Mouse (Mus musculus) gastrocnemius, adult 18-20 months (tissue): Measurements from ENCODE around the gene Ccr1l1. TPM values are rescaled to one million over a fixed set of nuclear protein-coding genes. Genes with fewer than 3 reads are reported as not detected.

Experiments used
- DNase-seq: peaks from one replicate; pipeline ENCODE4 v3.0.0; 2021; ENCODE audit warnings: low spot score
- total RNA-seq, 2 experiments: library from RNA; stranded (reverse); gene quantifications; 2 replicates each; pipeline ENCODE4 v1.2.3; 2021

The Ccr1l1 gene
- total RNA-seq, 2 experiments from 2014 or later: not detected

DNA sequence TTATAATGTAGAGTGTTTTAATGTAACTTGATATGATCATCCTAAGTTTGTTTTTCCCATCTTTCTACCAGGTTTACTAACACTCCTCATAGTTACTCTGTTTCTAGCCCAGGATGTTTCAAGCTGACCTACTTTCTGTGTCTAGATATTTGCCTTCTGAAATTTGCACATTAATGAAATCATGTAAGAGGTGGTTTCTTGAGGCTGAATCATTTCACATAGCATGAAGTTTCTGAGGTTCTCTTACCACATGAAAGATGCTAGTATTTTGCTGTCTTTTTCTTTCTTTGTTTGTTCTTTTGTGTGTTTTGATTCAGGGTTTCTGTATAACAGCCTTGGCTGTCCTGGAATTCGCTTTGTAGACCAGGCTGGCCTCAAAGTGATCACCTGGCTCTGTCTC, 18.0 kb downstream of the Ccr1l1 start:
- DNase-seq: no peak

DNA sequence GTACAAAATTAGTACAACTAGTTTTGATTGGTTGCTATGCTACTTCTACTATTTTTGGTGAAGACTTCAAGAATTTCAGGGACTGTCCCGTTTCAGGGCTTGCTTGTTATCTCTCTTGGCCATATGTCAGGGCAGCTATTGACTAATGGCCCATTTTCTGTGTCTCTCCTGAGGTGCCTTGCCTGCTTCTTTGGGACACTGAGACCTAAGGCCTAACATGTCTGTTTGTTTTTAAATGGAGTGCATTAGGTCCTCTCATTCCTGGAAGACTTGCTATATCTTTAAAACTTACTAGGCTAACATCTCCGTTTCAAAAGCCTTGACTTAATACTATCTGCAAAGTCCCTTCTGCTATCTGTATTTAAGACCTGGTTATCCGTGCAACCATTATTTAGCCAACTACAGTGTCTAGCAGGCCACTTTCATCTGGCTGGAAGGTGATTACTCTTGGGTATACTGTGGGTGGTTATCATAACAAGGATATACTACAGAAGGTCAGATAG, 20.2 kb downstream of the Ccr1l1 start:
- DNase-seq: no peak

DNA sequence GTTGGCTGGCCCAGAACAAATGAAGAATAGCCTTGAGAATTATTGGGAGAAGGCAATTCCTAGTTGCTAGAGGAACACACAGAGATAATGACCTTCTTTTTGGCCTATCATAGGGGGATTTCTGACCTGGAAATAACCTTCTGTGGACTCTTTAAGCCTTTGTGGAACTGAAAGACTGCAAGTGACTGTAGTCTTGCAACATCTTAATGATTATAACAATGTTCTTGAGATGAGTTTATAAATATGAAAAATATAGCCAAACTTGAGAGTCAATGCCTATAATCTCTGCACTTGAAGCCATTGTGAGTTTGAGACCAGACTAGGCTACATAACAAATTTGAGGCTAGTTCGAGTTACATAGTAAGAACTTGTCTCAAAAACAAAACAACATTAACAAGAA, 21.3 kb downstream of the Ccr1l1 start:
- no peak for DNase-seq

DNA sequence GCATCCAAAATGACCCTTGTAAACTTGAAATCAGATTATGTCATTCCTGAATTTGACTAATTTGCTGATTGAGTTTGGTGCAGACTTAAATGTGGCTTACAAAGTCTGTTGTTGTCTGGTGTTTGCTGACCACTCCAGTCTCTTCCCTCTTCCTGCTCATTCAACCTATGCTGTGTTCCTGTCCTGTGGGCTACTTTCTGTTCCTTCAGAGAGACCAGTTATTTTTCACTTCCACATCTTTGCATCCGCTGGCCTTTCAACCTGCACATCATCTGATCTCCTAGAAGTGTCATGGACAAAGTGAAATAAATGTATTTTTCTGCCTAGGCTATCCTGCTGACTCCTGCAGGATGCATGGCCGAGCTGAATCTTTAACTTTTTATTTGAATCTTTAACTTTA, 24.7 kb downstream of the Ccr1l1 start:
- no peak for DNase-seq

DNA sequence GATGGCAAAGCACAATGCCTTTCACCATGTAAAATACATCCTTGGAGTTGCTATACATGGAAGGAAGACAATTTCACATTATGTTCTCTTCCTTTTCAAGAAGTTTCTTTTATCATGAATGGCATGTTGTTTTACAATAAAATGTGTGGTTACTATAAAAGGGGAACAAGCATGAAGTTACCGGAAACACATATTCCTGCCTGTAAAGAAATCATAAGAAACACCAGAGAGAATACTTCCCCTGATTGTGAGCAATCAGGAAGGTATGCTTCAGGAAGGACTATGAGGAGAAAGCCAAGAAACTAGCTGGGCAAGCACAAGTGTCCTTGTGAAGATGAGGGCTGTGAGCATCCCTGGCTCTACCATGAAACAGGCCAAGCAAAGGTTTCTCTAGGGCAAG, 27.0 kb downstream of the Ccr1l1 start:
- no peak for DNase-seq

DNA sequence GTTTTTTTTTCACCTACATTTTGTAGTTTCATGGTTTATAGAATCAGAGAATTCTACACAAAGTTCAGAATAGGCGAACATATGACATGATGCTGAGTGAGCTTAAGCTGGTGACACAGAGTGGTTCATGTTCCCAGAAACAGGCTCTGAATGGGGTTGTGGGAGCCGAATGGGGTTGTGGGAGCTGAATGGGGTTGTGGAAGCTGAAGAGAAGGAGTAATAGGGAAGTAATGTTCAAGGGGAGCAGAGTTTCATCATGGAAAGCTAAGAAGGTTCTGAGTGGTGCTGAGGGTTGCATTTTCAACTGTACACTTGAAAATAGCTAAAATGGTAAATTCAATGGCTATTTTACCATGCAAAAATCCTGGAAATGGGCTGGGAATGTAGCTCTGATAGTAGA, 28.8 kb downstream of the Ccr1l1 start:
- no peak for DNase-seq

DNA sequence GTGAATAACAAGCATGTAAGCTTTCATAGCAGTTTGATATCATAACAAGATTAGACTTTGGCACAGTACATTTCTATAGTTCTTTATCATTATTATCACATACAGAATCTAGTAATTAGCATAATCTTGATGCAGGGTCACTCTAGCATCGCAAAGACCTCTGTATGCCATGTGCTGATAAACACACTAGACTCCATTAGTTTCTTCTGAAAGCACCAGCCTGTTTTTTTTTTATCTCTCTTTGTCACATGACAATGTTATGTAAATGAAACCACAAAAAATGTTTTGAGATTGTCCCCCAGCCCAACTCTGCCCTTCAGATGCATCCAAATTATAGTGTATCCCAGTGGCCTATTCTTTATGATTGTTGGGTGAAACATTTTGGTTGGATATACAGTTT, 30.4 kb downstream of the Ccr1l1 start:
- no peak for DNase-seq

DNA sequence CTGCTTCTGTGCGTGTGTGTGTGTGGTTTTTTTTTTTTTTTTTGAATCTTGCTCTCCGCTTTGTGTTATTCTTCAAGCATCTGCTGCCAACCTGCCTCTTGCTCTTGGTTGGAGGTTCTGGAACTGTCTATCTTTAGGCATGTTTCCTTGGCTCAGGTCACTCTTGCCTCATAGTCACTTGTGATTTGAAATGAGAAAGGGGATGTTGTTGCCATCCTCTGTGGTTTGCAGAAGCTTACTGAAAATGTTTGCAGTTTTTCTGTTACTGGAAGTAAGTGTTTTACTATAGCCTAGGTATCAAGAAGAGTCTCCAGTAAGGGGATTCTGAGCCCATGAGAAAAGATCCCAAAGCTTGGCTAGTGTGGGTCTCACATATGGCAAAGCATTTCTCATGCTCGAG, 36.2 kb downstream of the Ccr1l1 start:
- no peak for DNase-seq

DNA sequence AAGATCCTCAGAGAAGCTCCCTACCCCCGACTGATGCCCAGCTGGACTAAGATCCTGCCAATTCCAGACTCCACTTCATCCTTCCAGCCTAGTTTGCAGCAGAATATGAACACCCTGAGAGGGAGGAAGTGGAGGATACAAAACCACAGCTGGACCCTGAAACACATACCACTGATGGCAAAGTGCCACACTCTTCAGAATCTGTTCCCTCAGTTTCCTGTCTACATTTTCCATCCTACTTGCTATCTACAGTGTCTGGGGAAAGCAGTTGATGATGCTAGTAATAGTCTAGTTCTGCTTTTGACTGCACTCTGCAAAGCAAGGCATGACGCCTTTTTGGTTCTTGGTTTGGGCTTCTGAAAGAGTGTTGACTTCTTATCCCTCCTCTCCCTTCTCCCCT, 36.9 kb downstream of the Ccr1l1 start:
- no peak for DNase-seq

DNA sequence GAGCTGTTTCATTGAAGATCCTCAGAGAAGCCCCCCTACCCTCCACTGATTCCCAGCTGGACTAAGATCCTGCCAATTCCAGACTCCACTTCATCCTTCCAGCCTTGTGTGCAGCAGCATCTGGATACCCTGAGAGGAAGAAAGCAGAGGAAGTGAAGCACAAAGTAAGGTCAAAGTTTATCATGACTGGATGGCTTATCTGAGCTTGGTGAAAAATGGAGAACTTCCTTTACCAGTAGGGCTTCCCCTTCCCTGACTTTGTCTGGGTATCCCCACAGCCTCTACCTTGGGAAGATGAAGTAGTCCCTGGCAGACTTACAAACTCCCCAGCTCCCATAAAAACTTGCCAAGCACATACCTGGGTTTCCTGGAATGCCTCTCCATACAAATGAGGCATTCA, 37.6 kb downstream of the Ccr1l1 start:
- no peak for DNase-seq

DNA sequence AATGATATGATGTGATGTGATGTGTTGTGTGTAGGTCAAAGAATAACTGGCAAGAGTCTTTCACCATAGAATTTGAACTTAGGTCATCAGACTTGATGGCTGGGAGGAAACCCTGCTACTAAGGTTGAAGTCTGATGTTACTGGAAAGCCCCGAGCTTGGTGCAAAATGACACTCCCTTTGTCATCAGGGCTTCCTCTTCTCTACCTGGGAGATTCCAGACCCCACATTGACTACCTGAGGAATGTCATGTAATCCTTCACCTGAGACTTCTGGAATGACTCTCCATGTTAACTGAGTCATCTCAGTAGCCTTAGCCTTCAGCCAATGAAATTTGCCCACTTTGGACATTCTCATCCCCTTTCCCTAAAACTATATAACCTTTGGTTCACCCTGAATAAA, 38.0 kb downstream of the Ccr1l1 start:
- no peak for DNase-seq

DNA sequence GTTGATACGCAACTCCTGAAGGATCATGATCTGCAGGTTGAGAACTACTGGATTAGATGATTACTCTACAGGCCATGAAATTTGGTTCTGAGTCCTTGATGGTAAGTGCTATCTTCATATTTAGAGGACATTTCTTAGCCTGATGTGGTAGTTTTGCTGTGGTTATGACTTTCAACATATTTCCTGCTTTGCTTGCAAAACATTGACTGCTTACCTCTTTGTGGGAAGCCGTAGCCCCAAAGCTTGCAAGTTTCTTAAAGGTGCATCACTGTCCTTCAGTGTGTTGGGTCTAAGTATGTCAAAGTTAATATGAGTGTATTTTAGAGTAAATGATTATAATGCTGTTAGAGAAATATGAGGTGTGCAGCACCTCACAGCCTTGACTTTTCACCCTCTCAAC, 40.2 kb downstream of the Ccr1l1 start:
- no peak for DNase-seq

DNA sequence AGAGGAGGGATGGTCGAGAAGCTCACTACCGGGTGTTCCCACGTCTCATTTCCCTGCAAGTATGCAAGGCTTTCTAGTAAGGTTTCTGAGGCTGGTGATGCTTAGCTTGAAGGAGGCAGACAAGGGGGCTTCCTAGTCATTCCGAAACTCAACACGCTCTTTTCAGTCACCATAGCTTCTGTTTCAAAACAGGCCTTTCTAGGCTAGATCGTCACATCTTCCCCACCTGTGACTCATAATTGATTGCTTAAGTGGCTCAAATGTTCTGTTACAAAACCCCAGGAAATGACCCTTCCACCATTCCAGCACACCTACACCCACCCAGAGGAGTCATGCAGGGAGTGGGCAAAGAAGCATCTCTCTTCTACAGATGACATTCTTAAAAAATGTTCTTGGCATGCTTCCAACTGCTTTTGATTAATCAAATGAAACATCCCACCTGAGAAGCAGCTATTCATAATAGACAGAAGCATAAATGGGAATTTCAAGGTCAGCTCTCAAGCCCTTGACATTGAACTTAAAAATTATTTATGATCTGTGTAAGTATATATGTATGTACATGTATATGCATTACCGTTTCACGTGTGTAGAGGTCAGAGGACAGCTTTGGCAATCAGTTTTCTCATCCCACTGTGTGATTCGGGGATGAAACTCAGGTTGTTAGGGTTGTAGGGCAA, 41.5 kb downstream of the Ccr1l1 start:
- no peak for DNase-seq

DNA sequence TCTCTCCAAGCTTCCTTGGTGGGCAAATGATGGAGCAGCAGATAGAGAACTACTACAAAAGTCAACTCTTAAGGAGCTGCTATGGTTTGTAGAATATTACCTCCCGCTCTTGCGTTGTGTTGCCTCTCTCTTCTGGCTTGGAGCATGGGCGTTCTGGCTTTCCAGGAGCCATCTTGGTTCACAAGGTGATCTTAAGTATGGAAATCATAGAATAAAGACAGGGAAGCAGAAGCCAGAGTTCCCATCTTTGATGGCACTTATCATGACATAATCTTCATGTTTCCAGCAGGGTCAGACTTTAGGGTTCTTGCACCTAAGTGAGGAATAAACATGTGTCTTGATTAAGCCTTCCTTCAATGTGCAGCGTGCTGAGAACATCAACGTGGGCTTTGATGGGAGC, 42.4 kb downstream of the Ccr1l1 start:
- no peak for DNase-seq

DNA sequence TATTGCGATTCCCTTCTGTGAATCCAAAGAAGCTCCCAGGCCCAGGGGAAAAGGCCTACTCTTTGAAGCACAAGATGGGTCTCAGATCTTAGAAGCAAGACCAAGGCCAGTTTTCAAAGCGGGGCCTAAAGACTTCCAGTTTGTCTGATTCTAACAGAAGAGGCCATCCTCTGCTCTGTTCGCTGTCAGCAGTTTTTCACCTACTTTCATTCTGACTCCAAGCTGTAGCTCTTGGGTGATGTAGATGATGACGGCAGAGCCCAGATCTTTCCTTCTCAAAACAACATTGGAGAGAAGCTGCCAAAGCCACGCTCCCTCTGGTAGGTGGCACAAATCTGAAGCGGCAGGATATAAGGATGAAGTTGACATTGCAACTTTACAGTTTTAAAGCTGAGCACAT, 42.9 kb downstream of the Ccr1l1 start:
- no peak for DNase-seq

DNA sequence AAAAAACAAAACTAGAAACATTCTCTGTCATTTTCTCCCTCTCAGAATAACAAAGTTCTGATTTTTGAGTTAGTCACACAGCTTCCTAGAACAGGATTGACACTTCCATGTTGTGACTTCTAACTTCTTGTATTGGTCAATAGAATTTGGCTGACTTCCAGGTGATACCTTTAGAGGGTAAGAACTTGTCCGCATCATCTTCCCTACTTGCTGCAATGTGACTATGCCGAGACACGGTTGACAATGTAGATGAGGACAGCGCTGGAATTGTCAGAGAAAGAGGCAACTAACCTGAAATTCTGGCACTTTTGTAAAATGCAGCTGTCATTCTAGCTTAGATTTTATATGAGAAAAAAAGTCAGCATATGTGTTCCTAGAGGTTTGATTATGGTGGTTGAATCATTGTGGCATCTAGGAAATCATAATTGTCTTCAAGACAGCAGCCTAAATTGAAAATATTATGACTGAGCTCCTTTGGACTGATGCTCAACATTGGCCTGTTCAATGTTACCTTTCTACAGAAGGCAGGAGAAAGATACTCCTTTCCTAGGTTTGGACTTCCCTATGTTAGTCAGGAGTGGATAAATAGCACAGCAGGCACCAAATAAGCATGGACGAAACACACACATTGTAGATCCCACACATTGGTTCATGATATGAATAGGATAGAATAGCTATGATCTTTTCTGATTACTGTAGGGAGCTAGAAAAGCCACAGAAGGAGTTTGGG, 44.3 kb downstream of the Ccr1l1 start:
- no peak for DNase-seq

DNA sequence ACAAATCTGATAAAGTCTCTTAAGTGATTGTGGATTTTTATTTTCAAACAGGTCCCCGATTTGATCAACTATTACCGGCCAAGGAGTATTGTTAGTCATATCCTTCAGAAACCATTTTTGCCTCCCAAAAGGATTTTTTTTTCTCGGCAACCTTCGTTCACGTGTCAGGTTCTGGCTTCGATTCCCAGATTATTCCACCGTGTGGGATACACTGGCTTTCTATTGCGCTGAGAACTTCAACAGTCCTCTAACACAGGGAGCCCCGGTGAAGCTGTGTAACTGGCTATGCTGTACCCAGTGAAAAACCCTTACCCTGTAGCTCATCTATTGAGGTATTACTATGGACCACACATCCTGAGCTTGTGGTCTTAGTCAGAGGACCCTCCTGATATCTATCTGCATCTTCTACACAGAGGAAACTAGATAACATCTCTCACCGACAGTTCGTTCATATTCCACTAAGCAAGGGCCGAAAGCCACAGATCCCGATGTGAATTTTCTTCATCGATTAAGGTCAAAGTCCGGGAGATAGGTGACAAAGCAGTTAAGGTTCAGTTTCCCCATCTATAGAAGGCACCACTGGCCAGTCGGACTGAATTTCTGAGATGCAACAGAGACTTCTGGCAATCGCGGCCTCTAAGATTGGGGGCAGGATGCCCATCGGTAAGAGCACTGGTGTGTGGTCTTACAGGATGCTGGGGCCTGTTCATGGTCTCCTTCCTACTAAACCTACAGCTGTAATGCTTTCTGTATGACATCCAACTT, 45.1 kb downstream of the Ccr1l1 start:
- DNase-seq: no peak

DNA sequence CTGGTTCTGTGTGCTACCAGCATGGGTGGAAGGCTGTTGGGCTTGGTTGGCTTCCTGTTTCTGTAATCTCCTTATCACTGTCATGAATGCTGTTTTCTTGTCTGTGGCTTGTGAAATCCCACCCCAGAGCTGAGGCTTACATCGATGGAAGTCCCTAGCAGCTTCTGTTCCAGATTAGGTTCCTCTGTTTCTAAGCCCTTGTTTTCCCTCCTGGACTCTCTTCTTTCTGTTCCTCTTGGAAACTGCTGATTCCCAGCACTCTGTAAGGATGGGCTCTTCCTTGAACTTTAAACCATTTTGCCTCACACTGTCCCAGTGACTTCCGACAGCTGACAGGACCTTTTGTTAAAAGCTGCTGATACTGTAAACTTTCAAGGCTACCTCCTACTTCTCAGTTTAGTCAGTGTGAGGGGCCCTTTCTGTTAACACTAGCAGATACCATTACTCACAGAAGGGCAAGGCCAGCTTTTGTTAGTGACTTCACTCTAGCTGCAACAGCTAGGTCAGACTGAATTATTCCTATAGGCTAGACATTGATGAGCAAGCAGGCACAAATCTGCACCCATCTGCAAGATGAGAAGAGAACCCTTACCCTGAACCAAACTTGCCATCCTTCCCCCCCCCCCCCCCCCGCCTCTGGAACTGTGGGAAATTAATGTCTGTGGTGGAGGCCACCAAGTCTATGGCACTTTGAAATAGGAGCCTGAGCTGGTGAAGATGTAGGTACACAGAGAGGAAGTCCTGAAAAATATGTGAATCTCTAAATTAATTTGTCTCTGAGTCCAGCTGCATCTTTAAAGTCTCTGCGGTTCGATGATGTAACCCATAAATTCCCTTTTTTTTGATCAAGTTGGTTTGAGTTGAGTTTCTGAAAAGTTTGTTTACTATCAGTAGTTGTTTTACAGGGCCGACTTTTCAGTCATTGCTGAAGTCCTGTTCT, 46.2 kb downstream of the Ccr1l1 start:
- DNase-seq: no peak

DNA sequence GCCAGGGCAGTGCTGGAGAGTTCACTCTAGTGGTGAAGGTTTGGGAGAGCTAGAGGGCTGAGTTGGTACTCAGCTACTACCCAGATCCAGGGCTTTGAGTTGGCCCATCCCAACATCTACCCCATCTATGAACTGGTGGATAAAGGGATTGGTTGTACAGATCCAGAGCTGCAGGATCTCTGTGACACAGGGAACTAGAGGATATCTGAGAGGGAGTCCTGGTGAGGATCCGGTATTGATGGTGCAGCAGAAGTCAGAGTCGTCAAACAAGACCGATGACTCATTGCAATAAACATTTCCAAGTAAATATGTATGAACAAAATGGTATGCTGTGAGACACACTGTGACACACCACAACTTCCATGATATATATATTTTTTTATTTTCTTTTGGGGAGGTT, 47.3 kb downstream of the Ccr1l1 start:
- no peak for DNase-seq

DNA sequence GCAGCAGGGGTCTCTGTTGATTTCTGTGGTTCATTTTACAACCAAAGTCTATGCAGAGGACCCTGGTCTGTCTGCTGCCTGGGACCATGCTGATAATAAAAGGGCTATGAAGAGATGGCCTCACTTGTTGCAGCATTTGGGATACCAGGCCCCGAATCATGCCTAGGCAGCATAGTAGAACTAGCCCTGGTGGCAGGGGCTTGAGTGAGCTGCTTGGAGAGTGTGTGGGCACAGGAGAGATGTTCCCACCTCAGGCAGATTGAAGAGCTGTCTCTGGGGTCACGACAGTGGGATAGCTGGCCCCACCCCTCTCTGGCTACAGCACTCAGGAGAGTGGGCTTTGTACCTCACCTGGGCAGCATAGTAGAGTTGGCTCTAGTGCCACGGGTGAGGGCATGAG, 47.7 kb downstream of the Ccr1l1 start:
- DNase-seq: no peak

DNA sequence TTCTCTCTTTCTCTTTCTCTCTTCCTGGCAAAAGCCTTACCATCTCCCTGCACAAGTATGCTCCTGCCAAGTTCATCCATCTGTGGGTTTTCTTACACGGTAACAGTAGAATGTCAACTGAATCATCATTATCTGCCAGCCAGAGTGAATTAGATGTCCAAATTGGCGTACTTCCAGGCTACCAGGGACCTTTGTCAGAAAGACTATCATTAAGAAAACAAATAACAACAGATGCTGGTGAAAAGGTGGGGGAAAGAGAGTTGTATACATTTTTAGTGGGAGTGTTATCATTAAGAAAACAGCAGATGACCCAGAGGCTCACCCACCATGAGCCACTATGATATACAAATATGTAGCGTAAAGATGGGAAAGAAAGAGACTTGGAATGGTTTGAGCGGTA, 48.3 kb downstream of the Ccr1l1 start:
- DNase-seq: no peak
